Mouse (Mus musculus): ENCODE measurements at regions not wholly inside any gene's neighbourhood (a gene's known extent, or its start where the extent isn't known, plus 50 kb on each side); places are given as distances from the start of the nearest gene placed in this dataset.
A peak's percentile ranks its signal among the peaks of the same experiment; 100 is the strongest.

DNA sequence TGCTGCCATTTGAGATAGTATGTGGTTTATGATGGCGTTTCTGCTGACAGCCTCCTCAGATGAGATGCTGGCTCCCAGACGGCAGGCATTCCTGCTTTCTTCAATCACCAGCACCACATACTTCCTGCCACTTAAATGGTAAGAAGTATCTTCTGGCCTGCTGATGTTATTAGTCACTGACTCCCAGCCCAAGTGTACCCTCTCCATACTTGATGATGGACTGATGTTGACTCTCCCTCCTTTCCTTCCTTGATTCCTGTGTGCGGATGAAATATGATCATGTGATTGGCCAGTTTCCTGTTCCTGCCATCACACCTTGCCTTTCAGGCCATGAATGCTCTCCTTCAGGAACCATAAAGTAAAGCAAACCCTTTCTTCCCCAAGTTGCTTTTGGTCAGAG, 50.8 kb upstream of the Rpl10-ps3 start:
- no peak for DNase-seq

DNA sequence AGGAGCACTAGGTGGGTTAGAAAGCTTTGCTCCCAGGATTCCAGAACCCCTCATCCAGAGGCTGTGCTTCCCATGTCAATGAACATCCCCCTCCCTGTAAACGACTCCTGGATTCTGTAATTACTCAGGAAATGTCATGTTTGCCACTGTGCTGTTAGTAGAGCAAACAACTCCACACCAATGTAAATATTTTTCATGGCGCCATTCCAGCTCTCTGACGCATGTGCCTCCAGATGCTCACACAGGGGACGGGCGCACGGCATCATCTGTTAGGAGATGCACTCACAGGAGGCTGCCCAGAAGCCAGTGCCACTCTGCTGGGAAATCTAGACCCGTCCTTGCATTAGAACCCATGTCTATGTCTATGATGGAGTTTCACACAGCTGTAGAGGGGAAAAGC, 51.3 kb upstream of the Rpl10-ps3 start:
- DNase-seq: no peak

DNA sequence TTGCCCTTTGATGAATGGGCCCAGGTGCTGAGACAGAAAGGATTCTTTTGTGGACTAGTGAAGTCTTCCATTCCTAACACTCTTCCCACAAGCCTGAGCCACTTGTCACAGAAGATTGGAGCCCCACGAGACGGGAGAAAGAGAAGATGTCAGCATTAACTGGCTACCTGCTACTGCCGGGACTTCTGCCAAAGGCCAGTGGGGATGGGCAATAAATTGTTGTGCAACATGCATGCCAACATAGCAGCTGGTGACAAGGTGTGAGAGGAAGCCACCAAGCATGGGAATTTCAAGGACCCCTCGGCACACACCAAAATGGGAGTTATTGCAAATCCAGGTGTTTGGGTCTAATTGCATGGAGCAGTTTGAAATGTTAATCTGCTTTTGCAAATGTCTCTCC, 63.6 kb upstream of the Rpl10-ps3 start:
- peak; percentile 25 for DNase-seq

DNA sequence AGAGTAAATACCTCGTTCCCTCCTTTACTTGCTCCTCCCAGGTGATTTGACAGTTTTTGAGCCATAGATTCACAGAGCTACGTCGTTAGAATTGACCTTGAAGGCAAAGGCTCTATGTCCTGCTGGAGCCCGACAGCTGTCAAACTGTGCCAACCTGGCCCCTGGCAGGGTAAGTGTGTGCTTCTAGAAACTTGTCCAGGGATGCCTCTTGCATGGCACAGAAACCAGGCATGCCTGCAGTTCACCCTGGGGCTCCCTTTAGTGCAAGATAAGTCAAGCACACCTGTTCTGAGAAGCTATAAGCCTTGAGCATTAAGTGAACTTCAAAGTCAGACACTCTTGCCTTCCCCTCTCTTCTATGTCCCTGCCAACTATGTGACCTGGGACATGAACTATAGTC, 64.1 kb upstream of the Rpl10-ps3 start:
- DNase-seq: no peak

DNA sequence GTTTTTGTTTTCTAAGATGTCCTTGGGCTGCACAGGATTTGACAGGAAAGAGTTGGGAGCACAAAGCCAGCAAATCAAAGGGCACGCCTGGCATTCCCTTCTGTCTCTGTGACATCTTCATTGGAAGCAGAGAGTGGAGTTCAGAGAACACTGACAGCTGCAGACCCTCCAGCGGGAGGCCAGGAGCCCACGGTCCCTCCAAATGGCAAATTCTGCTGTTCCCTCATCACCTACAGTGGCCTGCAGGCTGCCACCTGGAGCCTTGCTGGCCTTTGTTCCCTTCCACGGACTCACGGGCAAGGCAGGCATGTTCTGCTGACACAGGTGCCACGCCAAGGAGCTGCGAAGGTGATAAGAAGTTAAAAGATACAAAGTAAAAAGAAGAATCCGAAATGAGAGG, 68.2 kb upstream of the Rpl10-ps3 start:
- DNase-seq: no peak

DNA sequence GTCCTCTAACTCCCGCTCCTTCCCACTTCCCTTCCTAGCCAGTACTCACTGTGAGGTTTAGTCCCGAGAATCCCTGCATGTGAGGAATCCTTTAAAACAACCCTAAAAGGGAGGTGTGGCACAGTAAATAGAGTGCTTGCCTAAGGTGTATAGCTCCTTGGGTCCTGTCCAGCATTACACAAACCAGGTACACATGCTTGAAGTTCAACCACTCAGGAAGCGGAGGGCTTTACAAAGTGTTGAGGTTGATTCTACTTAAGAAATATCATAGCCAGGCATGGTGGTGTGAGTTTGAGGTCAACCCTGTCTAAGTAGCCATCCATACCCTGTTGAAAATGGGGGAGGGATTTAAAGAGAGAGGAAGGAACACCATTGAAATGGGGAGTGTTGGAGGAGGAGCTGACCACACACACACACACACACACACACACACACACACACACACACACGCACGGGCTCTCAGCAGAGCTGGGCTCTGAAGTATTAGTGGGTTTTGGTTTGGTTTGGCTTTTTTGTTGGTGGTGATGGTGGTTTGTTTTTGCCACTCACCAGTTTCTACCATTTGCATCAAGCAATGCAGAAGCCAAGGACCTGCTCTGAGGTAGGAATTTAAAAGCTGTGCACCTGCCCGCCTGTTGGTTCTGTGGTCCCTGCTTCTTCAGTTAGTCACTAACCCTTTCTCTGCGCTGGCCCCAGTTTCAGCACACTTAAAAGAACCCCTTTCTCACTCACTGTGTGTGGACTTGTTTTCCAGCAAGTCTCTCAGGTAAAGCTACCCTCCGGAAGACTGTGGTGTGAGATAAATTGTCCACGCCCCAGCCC, 69.0 kb upstream of the Rpl10-ps3 start:
- no peak for DNase-seq

DNA sequence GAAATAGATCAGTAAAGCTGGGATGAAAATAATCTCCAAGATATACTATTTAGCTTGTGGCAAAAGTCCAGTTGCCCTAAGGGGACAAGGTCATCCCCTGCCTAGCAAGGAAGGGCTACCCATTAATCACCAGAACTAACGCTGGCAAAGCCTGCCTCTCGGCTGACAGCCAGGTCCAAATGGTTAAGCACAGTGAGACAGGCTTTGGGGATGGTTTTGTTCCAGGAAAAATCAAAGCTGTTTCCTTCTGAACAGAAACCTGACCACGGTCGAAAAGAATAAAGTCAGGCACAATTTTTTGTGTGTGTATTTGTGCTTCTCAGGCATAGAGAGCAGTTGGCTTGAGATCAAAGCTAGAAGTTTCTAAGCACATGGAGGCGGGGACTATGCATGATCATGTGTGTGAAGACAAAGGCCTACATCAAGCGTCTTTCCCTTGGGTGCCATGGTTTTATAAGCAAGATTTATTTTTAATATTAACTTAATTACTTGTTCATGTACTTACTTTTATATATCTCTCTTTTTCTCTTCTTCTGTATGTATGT, 70.1 kb upstream of the Rpl10-ps3 start:
- DNase-seq: peak; percentile 89

DNA sequence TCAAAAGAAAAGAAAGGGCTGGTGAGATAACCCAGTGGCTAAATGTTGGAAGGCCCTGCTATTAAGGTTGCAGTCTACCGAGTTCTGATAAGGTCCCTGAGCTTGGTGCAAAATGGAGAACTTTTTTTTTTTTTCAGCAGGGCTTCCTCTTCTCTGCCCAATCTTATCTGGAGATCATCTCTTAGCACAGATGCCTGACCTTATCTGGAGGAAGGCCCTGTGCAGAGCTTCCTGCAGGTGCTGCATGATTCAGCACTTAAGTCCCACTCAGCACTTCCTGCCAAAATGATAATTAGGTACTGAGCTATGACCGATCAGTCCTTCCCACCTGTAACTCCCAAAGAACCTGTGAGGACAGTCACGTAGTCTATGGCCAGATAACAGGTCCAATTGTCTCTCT, 71.9 kb upstream of the Rpl10-ps3 start:
- peak; percentile 14 for DNase-seq

DNA sequence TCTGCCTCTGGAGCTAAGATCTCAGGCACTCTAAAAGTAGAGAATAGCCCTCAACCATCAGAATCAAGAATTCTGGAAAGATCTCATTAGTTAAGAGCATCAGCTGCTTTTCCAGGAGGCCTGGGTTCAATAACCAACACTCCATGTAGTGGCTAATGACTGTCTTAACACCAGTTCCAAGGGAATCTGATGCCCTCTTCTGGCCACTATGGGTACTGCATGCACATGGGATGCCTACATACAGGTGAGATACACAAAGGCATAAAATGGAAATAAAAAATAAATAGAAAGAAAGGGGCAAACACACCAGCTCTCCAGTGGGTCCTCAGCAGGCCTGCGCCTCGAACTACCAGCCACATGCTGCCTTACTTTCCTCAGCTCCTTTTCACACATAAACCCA, 73.3 kb upstream of the Plet1 start:
- DNase-seq: no peak

DNA sequence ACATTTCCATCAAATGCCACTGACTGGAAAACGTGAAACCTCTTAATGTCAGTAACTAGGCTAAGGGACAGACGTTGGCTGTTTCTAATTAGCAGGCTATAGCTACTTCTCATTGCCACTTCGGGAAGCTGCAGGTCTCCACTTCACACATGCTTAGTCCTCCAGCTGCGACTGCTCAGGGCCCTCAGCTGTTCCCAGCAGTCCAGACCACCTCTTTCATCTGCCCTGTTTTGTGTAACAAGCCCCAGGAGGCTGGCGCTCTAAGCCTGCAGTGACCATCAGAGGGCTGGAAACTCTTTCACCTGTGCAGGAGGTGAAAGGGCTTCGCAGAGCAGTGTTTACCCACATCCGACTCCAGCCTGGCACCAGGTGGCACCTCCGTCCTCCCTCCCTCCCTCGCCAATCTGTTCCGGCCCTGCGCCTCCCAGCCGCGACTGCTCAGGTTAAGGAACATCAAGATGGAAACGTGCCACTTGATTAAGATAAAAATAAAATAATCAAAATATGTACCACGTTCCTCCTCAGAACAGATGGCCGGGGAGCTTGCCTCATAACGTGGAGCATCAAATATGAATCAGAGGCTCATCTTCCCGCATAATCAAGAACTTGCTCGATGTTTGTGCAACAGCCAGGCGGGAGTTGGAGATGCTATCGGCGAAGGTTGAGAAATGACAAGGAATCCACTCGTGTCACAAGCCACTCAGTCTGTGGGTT, 72.6 kb upstream of the Plet1 start:
- no peak for DNase-seq

DNA sequence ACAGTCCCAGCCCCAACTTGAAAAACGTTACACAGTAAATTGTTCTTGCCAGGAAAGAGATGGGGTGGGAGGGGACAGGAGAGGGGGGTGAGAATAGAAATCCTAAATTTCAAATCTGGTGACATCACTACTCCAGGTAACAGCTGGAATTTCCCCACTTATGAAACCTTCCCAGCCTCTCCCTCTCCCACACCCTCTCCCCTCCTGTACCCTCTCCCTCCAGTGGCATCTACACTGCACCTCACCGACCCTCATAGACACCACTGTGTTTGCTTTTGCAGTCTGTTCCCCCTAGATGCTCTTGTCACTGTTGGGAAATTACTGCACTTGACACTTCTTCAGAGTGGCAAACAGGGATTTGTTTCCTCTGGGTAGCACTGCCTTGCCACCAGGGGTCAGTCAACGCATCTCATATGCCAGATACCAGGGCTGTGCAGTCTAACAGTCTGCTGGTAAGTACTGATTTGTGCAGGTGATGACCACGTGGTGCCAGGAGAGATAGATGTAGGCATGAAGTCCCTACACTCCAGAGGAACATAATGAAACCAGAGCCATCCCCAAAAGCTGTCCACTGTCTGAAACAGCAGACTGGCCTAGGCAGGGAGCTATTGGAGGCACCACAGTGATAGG, 68.3 kb upstream of the Plet1 start:
- DNase-seq: no peak

DNA sequence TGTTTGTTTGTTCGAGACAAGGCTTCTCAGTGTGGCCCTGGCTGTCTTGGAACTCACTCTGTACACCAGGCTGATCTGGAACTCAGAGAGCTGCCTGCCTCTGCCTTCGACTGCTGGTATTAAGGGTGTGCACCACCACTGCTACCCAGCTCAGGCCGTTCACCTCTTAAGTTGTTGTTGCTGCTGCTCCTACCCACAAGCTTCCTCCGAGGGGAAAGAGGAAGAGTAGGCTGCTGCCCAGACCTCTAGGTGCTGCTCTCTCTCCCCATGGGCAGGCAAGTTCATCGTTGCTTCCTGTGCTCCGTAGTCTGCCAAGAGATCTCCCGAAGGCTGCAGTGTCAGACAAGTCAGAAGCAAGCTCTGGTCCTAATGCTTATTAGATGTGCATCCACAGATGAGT, 64.2 kb upstream of the Plet1 start:
- no peak for DNase-seq

DNA sequence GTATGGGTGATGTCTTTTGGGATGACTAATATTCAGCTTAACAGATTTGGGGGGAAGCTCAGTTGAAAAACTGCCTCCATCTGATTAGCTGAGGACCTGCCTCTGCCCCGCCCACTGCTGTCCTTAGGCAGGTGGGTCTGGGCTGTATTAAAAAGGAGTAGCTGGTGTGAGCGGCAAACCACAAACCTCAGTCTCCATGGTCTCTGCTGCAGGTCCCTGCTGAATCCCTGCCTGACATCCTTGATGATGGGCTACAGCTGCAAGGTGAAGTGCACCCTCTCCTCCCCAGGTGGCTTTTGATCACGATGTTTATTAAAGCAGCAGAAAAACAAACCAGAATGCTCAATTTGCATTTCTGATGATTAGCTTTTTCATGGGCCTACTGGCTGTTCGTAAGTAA, 60.8 kb upstream of the Plet1 start:
- DNase-seq: no peak

DNA sequence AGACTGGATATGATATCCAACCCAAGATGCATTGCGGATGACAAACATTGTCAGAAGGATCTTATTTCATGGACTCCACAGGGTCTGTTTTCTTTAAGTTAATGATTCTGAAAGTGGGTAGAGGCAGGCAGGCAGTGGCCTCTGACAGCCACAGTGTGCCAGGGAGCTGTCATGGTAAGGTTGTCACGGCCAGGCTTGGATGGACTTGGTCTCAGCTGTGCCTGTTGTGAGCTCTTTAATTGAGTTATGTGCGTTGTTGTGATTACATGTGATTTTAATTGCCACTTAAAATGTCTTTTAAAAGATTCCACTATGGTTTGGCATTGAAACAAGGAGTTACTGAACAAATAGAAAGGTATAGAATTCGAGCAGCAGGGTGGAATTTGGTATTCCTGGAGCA, 60.3 kb upstream of the Plet1 start:
- DNase-seq: no peak

DNA sequence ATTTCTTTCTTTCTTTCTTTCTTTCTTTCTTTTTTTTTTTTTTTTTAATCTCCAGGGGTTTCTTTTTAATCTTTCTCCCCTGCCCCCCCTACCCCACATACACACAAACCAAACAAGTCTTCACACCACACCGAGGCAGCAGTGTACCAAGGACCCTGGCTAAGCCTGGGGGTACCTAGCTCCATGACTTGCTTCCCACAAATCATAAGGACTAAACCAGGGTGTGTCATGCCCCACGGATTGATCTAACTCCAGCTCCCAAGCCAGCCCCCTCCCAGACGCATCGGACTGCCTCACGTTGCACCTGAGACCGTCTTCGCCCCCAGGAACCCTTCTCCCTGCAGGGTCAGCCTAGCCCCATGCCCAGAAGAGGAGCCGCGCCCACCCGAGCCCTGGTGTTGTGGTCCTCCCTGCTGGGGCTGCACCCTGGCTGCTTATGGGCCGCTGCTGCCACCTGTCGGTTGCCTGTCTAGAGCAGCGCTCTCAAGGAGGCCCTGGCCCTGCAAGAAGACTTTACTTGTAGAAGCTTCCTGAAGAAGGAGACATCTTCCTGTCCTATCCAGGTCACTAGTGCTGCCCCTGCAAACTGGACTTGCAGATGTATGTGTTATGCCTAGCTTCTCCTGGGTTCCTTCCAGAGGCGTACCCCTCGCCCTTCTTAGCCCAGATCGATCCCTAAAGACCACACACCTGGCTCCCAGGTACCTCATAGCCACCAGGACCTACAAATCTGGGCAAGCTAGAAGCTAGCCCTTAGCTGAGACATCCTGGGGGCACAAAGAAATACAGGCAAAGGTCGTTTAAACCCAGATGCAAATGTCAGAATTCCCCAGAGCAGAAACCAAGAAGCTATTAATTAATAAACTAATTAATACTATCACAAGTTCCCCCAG, 56.2 kb upstream of the Plet1 start:
- DNase-seq: peak; percentile 79

DNA sequence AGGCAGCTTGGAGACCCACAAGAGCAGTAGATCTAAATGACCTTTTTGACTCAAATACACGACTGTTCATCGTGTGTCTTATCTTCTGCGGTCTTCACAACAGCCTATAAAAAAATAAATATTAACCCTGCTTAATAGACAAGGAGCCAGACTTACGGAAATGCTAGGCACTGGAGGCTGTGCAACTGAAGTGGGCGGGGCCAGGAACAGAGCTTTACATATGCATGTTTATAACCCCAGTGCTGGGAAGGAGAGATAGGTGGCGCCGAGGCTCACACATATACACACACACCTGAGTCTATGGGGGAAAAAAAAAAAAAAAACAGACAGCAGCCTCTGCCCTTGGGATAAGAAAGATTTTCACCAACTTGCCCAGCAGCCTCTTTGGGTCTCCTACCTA, 55.6 kb upstream of the Plet1 start:
- no peak for DNase-seq

DNA sequence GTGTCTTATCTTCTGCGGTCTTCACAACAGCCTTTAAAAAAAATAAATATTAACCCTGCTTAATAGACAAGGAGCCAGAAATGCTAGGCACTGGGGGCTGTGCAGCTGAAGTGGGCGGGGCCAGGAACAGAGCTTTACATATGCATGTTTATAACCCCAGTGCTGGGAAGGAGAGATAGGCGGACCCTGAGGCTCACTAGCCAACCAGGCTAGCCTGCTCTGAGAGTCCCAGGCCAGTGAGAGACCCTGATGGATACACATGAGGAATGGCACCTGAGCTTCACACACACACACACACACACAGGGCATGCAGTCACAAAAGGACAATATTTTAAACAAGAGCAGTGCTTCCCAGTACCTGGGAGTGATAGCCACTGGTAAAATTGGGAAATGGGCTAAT, 54.1 kb upstream of the Plet1 start:
- DNase-seq: no peak

DNA sequence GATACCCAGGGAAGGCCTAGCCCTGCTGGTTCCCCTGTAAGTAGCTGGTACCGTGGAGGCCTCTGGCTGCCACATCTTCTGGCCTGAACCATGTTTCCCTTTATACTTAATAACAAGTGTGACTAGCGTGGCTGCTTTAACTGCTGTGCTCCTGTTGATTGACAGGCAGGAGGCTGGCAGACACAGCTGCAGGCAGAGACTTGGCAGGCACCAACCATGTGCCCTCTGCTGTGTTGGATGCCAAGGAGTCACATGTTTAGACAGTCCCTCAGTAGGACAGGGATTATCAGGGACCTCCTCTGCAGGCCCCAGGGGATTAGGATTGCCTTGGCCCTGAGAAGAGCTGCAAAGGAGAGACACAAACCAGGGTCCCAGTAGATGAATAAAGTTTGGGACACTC, 53.6 kb upstream of the Plet1 start:
- DNase-seq: peak; percentile 46

DNA sequence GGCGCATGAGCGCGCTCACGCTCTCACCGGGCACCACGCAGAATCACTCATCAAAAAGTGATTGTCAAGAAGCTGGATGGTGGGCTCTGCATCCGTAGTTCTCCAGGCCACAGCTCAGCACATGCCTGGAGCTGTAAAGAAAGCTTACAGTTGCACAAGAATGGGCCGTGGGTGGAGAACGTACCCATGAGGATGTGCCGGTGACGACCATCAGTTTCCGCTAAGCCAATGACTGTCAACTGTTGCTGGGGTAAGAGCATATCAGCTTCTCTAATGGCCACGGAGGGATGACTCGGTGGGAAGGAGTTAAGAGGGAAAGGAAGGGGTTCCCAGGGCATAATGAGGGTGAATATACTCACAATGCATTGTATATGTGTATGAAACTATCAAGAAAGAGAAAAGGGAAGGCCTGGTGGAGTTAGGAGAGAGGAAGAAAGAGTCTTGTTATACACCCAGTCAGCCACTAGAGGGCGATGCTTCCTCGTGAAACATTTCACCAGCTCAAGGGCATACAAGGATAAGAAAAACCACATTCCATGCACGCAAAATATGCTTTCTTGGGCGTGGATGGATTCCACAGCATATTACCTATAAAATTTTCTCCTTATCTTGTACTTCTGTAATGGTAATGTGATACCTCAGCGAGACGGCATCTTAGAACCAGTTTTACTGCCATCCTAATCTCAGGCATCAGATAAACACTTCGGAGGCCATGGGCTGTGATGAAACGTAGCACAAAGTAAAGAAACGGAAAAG, 50.4 kb upstream of the Plet1 start:
- peak; percentile 58 for DNase-seq
